Mouse (Mus musculus): Measurements from ENCODE around the gene Snx5.

Snx5 gene

DNA sequence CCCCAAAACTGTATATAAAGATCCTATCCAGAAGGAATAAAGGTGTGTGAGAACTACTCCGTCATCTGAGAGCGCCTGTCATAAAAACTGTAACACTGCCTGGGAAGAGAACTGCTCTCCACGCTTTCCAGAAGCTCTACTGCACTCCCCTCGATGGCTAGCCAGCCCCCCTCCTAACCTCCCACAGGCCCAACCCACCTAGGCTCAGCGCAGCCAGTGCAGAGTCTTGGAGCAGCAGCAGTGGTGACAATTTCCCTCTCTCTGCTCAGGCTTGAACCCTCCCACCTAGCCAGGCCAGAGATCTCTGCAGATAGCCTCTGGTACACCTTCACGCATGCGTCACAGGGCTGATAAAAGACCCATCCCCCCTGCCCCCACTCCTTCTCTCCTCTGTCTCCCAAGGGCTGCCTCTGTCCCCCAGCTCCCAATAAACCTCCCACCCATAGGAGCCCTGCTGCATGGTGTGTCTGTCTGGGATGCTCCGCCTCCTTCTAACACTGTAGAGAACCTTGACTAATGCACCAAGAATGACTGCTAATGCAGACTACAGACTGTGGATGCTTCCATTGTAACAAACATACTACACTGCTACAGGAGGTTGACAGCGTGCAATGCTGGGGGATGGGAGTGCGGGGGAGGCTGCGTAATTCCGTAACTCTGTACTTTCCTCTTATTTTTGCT, 43.7 kb downstream of the Snx5 start:
- no peak for DNase-seq

DNA sequence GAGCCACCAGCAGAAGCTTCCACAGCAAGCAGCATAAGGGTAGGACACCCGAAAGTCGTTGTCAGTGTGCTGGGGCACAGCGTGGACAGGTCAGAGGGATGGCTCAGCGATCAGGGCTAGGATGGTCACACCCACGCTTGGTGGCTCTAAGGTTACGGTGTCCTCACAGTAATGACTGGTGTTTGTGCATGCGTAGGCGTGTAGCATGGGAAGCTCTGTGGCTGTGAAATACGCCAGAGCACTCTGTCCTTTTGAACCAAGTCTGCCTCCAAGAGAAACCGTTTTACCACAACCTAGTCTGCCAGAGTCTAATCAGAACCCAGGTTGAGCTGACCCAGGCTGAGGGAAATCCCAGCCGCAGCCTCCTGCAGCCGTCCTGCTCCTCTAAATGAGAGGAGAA, 46.4 kb downstream of the Snx5 start:
- DNase-seq, result peak; percentile 30

DNA sequence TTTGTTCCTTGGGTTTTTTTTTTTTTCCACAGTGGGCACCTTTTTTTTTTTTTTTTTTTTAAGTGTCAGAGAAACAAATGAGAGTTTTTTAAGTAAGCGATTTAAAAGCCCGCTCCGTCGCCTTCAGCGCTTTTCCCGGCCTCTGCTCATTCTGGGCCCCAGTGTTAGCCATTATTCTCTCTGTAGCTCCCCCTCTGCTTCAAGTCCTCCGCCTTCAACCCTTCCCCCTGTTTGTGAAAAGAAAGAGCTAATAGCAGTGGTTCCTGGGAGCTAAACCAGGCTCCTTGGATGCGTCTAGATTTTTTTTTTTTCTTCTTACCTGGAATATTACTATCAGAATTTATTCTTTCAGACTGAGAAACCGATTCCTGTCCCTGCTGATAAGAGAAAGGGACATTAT, 55.1 kb downstream of the Snx5 start:
- DNase-seq, result no peak

DNA sequence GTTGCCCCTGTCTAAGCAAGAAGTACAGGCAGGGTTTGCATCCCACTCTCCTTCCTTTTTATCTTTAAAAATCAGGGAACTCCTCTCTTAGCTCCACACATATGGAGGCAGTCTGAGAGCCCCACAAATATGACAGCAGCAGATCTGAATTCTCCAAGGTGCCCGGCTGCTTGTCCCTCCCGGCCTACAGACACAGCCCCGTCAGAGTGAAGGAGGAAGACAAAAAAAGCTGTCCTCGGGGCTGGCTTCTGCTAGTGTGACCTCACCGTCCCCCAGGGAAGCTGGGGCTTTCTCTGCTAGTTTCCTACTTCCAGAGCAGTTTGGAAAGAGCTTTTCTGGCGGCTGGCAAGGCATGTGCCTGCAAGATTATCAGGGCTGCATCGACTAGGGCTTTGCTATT, 55.5 kb downstream of the Snx5 start:
- DNase-seq, result peak; percentile 53

DNA sequence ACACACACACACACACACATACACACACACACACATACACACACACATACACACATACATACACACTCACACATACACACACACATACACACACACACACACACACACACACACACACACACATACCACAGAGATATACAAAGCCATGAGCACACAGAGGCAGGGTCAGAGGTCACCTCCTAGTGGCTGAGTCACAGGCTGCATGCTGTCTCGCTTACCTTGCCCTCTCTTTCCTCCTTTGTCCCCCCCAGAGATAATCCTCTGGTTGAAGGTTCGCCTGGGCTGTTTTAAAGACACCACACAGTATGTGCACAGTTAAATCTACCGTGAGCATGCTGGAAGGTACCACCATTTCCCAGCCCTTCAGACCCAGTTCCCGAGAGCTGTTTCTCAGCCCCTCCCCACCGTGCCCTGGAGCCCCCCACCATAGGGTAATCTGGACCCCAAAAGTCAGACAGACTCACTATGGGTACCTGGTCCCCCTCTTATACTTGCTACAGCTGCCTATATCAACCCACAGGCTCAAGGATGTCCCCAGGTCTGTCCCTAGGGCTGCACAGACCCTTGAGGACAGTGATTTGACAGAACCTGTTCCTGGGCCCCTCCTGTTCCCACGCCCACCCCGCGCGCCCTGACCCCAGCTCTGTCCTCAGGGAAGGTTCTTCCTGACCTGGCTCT, 56.1 kb downstream of the Snx5 start:
- DNase-seq, result peak; percentile 22

DNA sequence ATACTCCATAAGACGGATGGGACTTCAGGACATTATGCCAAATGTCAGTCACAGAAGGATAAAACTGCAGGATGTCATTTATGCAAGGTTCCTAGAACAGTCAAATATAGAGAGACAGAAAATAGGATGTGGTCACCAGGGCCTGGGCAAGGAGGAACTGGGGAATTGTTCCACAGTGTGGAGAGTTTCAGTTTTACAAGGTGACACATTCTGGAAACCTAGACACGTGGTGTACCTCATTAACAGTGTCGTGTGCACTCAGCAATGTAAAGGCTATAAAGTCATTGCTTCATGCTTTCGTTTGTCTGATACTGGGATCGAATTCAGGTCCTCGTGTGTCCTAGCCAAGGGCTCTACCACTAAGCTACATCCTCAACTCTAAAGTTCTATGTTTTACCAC, 56.9 kb downstream of the Snx5 start:
- no peak for DNase-seq

DNA sequence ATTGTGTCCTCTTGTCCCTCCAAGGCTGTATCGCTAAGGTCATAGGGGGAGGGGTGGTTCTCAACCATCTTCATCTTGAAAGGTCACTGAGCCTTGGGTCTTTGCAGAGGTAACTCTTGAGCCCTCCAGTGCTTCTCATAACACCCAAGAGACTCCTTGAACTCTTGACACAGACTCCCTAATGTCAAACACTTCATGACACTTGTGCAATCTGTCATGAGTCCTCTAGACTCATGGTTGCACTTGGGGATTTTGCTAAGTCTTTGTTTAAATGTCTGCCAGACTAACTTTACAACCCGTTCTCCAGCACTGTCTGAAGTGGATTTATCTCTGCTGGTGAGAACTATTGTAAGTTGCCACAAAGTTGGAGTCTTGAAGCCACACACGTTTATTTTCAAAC, 61.3 kb downstream of the Snx5 start:
- no peak for DNase-seq

DNA sequence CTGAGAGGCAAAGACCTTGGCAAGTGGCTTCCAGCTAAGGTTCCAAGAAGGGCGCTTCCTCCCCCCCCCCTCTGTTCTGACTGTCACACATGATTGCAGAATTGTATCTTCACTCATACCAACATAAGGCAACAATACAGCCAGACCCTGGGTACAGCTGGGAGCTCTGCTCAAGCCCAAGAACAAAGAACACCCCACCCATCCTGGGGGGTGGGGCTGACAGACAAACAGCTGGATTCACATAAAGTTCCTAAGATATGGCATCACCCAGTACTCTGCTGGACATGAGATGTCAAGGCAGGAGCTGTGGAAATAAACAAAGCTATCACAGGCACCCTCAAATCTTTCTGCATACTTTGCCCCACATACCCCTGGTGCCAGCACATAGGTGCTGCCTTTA, 63.3 kb downstream of the Snx5 start:
- DNase-seq, result no peak

DNA sequence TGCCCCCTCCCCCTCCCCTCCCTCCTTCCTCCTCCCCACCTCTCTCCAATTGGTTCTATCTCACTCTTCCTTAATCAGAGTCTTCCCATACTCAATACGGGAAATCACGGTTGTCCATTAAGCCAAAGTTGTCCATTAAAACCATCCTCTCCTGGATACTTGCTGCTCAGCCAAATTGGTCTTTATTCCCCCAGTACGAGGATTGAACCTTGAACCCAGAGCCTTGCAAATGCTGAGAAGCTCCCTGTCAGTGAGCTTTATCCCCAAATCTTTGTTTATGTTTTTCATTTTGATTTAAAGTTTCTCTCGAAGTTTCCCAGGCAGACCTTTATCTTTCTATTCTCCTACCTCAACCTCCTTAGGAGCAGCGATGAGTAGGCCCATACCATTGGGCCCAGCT, 67.7 kb downstream of the Snx5 start:
- DNase-seq, result no peak

DNA sequence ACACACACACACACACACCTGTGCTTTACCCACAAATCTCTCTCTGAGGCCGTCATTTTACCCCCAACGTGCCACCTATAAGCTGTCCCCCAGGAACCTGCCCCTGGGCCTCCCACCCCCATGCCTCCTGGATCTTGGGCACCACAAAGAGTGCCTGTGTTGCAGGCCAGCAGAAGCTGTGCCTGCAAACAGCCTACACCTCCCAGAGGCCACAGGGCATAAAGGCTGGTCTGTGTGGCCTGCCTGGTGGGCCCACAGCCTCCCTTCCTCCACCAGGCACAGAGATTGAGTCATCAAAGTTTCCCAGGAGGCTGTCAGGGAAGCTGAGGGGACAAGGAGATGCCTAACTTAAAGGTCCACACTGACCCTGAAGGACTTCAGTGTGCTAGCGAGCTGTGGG, 68.1 kb downstream of the Snx5 start:
- DNase-seq, result no peak

DNA sequence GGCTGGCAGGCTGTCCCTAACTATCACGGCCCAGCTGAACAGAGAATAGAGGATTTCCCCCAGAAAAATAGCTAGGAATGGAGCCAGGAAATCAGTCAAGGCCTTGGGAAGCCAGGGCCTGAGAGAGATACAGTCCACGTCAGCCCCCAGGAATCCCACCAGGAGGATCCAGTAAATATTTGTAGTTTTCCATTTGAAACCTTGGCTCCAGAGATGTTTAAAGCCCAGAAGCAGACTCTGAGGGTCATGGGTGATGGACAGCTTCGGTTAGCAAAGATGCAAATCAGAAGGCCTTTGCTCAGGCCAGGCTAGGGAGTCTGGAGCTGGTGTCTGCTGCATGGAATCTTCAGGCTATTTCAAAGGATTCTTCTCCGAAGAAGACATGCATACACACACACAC, 68.6 kb downstream of the Snx5 start:
- peak; percentile 13 for DNase-seq

Data from kidney, postnatal 10 days (tissue).